Mouse (Mus musculus) cortical plate, adult 2 months (tissue): ENCODE data around the gene Arpc1b.

Experiments
- CTCF ChIP-seq: fragments of 200-500 bp; IDR thresholded peaks from 2 replicates; pipeline ENCODE4 v1.5.1; 2011; ENCODE audit warnings: mild to moderate bottlenecking, control low read depth, low read length; ENCODE audit not compliant: insufficient read depth; ENCODE audit errors: extremely low read depth
- POLR2A ChIP-seq: fragments of 200-500 bp; IDR thresholded peaks from 2 replicates; pipeline ENCODE4 v1.6.1; 2011; ENCODE audit warnings: mild to moderate bottlenecking, low read length, control low read depth; ENCODE audit not compliant: insufficient read depth; ENCODE audit errors: extremely low read depth

DNA sequence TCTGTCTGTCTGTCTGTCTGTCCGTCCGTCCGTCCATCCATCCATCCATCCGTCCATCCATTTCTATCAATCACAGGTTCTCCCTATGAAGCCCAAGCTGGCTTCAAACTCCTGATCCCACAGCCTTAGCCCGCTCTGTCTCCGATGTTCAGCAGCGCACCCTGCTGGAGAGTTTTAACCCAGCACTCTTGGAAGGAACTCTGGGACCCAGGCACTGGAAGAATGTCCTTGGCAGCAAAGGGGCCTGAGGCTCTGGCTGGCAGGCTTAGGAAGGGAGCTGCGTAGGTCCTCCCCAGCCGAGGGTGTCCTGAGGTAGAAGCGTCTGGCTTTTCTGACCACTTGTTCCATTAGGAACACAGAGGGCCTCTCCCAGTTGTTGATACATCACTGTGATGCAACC lies 2.9 kb downstream of the Arpc1b start:
- TF ChIP-seq CTCF (peak; percentile 45), POLR2A (no peak)
